Mouse (Mus musculus) embryonic fibroblast, embryonic 13.5 days (primary cell): Measurements from ENCODE around the gene Aph1a. TPM values are rescaled to one million over a fixed set of nuclear protein-coding genes. Genes with fewer than 3 reads are reported as not detected.
"Not testable (repeated sequence)": the region's sequence is repeated elsewhere in the genome, so short reads cannot be mapped to it uniquely, and the experiment has no call there.

Source experiments
- H3K27ac ChIP-seq: 2 replicates; pipeline ENCODE4 v1.5.1; 2012; ENCODE audit warnings: low read length, control low read depth, inconsistent platforms; ENCODE audit not compliant: insufficient read depth
- H3K4me1 ChIP-seq: 2 replicates; pipeline ENCODE4 v1.6.1; 2011; ENCODE audit warnings: low read length; ENCODE audit not compliant: control insufficient read depth, insufficient read depth
- H3K4me3 ChIP-seq: 2 replicates; pipeline ENCODE4 v1.5.1; 2011; ENCODE audit warnings: mild to moderate bottlenecking, control low read depth, low read length; ENCODE audit not compliant: insufficient read depth
- CTCF ChIP-seq: IDR thresholded peaks from 2 replicates; pipeline ENCODE4 v1.5.1; 2011; ENCODE audit warnings: mild to moderate bottlenecking, control low read depth, low read length, moderate library complexity, borderline replicate concordance; ENCODE audit not compliant: insufficient read depth
- POLR2A ChIP-seq: IDR thresholded peaks from 2 replicates; pipeline ENCODE4 v1.6.1; 2011; ENCODE audit warnings: low read depth, mild to moderate bottlenecking, control low read depth, low read length, moderate library complexity
- polyA plus RNA-seq: library from polyadenylated mRNA; stranded (reverse); fragments of >200 nt; gene quantifications from 2 replicates; pipeline ENCODE4 v1.2.4, GENCODE M21; 2011; ENCODE audit warnings: low read depth; ENCODE audit not compliant: missing spikeins, insufficient read length

Aph1a gene
- polyA plus RNA-seq, 1 experiment, result 63.3 TPM

GRCm38 (mm10) chr3:95884400-95884799 is 9.4 kb upstream of the Aph1a start:
- TF ChIP-seq CTCF, result no peak
- no peak overlapping the region for H3K4me3 ChIP-seq

GRCm38 (mm10) chr3:95887596-95887995 is 6.2 kb upstream of the Aph1a start:
- no peak overlapping the region for H3K4me3 ChIP-seq
- no peak for TF ChIP-seq CTCF
- no peak for TF ChIP-seq POLR2A
- peaks cover 2% of the 10 kb centered on the region; the same call in 1 of the 2 replicates for H3K4me1 ChIP-seq
- H3K27ac ChIP-seq, result no peak overlapping the region

More at GRCm38 (mm10) chr3:95884400-95884799, 9.4 kb upstream of the Aph1a start:
- Histone ChIP-seq H3K4me1 (no peaks in the 10 kb centered on the region), H3K27ac (no peak overlapping the region)

GRCm38 (mm10) chr3:95889664-95890063 is 4.1 kb upstream of the Aph1a start:
- Histone ChIP-seq H3K27ac (no peak overlapping the region), H3K4me3 (no peak overlapping the region), H3K4me1 (peaks cover 2% of the 10 kb centered on the region; the same call in 1 of the 2 replicates)
- TF ChIP-seq CTCF (no peak), POLR2A (no peak)

GRCm38 (mm10) chr3:95891211-95892065 is 2.3 kb upstream of the Aph1a start, which contains the start of gene BC028528:
Gene BC028528 (minus strand): TSS chr3:95892005.
- H3K27ac ChIP-seq, result peak within 1 kb of the TSS; percentile 76
- peak; percentile 51 for TF ChIP-seq POLR2A
- no peak for TF ChIP-seq CTCF
- H3K4me1 ChIP-seq, result peaks cover 2% of the 10 kb centered on the region; the same call in 1 of the 2 replicates
- H3K4me3 ChIP-seq, result peak within 1 kb of the TSS; percentile 30

DNA sequence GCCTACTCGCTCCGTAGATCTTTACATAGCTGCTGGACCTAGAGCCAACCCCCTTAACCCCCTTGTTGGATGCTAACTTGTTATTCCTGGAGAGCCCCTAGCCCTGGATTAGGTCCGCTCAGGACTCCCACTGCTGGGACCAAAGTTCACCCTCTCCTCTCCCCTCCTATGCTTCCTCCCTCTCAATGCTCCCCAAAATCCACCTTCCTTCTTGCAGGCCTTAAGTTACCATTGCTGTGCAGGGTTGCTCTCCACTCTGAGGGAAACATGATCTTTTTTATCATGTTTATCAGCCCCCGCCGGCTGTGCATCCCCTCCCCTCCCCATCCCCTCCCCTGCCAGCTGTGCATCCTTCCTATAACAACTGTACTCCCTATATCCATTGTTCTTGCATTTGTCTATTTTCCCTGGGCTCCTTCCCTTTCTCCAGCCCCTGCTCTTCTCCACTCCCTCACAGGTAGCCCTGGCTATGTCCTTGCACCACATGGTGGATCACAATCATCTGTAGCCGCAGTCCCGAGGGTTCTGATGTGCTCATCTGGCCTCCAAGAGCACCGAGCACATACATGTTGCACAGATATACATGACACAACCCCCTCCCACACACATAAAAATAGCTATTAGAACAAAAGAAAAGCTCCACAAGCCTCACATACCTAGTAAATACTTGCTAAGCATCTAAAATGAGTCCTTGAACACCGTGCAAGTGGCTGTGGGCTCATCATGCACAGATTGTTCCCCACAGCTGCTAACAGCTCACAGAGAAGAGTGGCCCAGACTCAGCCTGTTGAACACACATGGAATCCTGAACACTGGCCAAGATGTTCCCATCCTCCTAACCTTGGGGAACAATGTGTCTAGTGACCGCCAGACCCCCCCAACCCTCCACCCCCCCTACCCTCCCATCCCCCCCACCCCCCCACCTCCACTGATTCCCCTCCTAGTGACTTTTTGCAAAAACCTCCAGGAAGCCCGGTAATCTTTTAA is 1.4 kb upstream of the Aph1a start:
- H3K4me3 ChIP-seq, result no peak overlapping the region
- H3K27ac ChIP-seq, result no peak overlapping the region

DNA sequence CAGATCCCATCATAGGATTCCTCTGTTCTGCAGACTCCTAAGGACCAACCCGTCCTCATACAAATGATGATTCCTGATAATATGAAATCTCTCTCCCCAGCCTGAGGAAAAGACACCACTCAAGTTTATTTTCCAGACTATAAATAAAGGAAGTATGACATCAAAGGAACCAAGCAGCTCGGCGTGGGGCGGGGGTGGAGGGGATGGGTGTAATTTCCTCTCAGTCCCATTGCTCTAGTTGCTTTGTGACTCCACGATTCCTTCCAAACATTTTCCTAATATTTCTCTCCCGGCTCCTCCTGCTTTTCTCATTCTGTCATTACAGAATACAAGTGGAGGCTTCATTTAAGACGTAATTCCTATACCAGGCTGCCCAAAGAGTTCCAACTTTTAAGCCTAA is 643 bp upstream of the Aph1a start:
- TF ChIP-seq CTCF, result no peak
- TF ChIP-seq POLR2A, result no peak
- H3K4me1 ChIP-seq, result peaks cover 2% of the 10 kb centered on the region; the same call in 1 of the 2 replicates
- H3K27ac ChIP-seq, result peak overlapping the region; percentile 80
- peak overlapping the region; percentile 40 for H3K4me3 ChIP-seq

More for the DNA sequence above, 1.4 kb upstream of the Aph1a start:
- TF ChIP-seq CTCF, result no peak
- peaks cover 2% of the 10 kb centered on the region; the same call in 1 of the 2 replicates for H3K4me1 ChIP-seq

GRCm38 (mm10) chr3:95894317-95895160 is 770 bp downstream of the Aph1a start:
- no peak for TF ChIP-seq CTCF
- TF ChIP-seq POLR2A, result peak; percentile 6; the same call in 1 of the 2 replicates
- Histone ChIP-seq H3K4me3 (peak overlapping the region; percentile 95), H3K27ac (peak overlapping the region; percentile 76), H3K4me1 (peaks cover 2% of the 10 kb centered on the region; the same call in 1 of the 2 replicates)

- H3K4me1 ChIP-seq, H3K27ac ChIP-seq, H3K4me3 ChIP-seq: not testable (repeated sequence)
These were observed 1.7 kb downstream of the Aph1a start for GRCm38 (mm10) chr3:95895501-95895900.
